Mouse (Mus musculus): ENCODE data around the gene Slc6a12.
A peak's percentile ranks its signal among the peaks of the same experiment; 100 is the strongest.

Gene Slc6a12

DNA sequence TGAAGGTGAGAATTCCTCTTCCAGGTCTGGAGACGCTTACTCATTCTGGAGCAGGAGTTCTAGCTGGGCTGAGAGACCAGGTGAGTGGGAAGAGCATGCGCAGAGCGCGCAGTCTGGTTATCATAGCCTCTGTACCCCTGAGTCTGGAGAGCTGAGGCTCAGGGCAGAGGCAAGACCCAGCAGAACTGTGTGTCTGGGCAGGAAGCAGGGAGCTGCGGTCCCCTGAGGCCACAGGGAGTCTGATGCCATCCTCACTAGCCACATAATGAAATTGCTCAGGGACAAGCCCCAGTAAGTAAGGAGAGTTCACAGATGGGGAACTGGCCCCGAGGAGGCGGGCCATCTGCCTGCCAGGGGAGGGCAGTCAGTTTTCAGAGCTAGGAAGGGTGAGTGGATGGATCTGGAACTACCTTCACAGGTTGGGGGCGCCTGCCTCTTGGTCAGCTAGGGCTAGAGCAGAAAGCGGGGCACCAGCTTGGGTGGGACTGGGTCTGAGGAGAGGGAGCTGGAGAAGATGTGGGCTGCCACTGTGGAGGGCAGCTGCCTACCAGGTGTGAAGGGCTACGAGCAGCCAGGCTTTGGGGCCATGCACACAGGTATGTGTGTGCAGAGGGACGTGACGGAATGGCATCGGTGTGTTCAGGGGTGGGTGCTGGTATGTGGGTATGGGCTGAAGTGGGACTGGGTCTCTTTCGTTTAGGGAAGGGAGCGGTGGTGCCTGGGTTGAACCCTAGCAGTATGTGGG, at the start of gene Slc6a12:
Slc6a12 (plus strand) TSS at position 51 of the 745 bp plus-strand sequence.
- DNase-seq (ENCODE audit: low read depth, low spot score): no peak

DNA sequence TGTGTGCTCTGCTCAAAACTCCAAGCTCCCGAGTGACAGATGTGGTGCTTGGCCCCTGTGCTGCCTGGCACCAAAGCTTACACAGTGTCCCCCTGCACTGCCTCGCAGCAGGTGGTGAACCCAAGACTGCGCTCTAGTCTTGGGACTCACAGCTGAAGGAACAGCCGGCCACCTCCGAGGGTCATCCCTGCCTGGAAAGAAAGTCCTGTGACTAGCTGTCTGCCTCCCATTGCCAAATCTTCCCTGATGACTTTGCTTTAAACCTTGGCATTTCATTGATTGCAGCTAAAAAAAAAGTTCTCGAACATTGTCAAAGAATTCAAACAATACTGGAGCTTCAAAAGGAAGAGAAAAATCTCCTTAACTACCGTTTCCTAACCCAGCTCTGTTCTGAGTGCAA, 43.6 kb upstream of the Slc6a12 start:
- no peak for DNase-seq (ENCODE audit: low read depth, low spot score)

DNA sequence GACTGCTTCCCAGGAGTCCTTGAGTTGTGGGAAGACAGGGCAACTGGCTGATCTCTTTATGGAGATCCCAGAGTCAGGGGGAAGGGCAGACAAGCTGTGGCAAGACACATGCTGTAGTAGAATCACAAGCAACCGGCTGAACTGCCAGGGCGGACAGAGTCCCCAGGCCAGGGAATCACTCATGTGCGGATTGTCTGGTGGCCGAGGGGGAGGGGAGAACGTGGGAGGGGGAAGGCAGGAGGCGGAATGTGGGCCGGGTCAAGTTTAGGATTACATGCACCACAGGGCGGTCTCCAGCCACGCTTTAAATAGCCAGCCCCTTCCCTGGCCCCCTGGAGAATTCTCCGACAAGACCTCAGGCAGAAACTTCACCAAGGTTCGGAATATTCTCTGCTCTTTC, 42.9 kb upstream of the Slc6a12 start, which contains the start of gene Slc6a13:
Slc6a13 (plus strand) TSS at position 274 of the 400 bp plus-strand sequence.
- DNase-seq (ENCODE audit: low read depth, low spot score): peak; percentile 36

DNA sequence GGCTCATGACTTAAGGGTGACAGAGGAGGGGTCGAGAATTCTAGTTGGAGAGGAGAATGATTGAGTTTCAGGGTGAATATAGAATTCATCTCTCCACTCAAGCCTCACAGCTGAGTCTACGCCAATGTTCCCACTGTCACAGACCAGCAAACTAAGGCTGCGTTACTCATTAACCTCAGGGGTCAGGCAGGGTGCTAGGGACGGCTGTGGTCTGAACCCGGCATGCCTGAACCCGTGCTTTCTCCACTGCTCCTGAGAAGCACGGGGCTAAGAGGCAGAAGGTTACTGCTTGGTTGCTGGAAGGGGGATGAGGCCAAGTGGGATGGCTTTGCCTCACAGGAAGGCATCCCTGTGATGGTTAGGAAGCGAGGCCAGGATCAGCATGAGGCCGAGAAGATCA, 42.4 kb upstream of the Slc6a12 start:
- DNase-seq (ENCODE audit: low read depth, low spot score): no peak

DNA sequence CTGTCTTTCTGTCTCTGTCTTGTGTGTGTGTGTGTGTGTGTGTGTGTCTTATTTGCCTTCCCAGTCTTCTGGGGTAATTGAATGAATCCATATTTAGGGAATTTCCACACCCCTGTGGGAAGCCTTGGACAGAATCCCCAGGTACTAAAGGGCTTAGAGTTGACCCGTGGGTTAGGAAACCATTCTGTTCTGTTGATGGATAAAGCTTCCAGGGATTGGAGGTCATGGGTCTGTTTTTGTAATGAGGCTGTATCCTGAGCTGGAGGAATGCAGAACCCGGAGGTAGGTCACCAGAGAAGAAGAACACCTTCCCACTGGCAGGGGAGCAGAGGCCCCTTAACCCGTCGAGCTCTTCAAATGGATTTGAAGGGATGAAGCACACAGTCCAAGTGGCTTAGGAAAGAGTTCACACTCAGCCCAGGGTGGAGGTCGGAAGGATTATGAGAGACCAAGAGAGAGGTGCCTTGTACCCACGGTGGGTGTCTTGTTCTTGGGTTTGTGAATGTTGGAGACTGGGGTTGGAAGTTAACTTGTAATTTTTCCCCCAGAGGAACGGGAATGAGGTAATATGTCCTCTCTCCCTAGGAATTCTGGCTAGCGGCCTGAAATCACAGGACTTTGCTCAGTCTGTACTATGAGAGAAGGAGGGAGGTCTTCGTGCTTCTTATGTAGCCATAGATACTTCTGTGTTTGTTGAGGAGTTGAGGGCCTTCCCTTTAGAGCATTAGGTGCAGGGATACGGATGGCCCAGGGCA, 39.2 kb upstream of the Slc6a12 start:
- DNase-seq (ENCODE audit: low read depth, low spot score): no peak

DNA sequence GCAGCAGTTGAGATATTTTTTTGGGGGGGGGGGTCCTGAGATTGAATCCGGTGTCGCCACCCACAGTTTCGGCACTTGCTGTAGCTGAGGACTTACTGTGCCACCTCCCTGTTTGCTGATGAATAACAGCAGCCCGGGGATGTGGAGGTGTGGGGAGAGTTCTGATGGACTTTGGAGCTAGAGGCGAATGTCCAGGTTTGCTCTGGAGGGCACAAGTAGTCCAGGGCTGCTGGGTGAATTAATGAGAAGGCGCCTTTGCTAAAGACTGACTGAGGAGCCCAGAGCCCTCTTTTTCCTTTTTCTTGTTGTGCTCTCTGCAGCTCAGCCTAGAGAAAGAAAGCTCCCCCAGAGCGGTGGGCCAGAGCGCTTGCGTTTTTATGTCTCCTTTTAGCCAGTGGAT, 38.2 kb upstream of the Slc6a12 start:
- DNase-seq (ENCODE audit: low read depth, low spot score): no peak

DNA sequence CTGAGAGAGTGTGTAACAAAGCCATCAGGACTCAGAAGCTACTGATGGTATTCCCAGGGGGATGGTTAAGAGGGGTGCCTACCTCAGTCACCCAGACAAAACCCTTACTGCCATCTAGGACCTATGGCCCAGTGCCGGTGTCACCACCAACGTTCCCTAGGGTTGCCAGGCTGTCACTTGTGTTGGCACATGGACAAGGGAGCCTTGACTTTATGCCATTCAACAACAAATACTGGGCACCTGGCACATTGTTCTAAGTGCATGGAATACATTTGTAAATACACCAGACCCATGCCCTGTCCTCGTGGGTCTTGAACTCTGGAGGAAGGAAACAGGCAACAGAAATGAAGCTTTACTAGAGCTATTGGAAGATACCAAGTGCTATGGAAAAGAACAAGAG, 37.3 kb upstream of the Slc6a12 start:
- DNase-seq (ENCODE audit: low read depth, low spot score): no peak

DNA sequence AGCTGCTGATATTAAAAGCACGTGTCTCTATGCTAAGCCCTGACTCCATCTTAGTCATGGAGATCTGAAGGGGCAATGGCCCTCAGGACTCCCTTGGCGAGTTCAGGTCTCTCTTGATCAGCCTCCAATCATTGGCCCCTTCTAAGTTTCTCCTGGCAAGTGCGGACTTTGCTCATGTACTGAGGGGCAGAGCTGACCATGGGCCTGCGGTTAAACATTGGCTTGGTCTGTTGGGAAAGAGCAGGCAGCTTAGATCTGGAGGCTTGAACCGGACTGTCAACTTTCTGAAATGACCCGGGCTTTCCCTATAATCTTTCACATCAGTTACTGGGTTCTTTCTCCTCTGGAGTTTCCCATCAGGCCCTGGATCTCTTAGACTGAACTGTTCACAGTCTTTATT, 31.9 kb upstream of the Slc6a12 start:
- DNase-seq (ENCODE audit: low read depth, low spot score): no peak

DNA sequence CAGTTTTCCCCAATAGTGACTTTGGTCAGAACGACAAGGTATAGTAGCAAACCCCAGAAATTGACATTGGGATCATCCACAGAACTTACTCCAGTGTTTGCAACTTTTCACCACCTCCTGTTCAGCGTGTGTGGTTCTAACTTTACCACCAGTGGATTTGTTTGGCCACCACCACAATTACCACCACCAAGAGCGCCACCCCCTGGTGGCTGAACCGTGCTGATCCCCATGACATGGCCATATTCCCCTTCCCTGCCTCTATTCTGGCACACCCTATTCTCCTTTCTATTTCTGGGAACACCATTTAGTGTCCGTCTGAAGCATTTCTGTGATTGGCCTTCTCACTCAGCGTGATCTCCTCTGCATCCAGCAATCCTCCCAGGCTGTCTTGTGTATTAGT, 23.8 kb upstream of the Slc6a12 start:
- no peak for DNase-seq (ENCODE audit: low read depth, low spot score)

DNA sequence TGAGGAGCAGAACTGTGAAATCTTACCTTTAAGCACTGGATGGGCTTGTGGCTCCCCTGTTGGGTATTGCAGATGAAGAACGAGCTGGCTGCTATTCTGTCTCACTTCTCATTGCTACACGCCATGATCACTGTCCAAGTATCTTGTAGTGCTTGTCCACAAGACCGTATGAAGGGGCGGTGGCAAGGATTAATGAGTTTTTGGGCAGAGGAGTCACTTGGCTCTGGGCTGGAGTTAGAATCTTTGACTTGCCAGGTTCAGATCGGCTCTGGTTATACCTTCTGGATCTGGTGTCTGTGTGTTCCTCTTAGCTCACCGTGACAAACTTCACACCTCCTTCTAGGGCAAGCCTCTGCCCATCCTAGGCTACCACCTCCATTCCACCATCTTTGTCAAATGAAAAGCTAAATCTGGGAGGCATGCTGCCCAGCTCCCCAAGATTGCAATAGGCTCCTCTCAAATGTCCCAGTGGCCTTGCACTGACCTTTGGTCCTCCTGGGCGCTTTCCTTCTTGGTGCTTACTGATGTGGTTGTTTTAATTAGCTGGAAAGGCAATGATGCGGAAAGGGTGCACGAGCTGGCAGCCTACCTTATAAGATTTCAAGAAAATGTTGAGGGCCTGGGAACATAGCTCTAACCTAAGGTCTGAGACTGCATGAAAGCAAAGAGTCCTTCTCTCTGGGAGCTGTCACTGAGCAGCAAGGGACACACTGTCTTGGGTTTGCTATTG, 20.3 kb upstream of the Slc6a12 start:
- no peak for DNase-seq (ENCODE audit: low read depth, low spot score)

DNA sequence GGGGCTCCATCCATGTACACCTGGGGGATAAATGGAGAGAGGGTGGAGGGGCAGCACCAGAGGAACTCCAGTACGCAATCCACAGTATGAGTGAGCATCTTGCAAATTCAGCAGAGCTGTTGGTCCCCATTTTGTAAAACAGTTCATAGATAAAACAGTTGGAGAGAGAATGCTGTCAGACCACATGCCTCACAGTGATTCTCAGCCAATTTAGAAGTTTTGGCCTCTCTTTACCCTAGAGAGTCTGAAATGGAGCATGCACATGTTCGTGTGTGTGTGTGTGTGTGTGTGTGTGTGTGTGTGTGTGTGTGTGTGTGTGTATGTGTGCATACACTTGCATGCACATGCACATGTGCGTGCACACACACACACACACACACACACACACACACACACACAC, 17.6 kb upstream of the Slc6a12 start:
- no peak for DNase-seq (ENCODE audit: low read depth, low spot score)

DNA sequence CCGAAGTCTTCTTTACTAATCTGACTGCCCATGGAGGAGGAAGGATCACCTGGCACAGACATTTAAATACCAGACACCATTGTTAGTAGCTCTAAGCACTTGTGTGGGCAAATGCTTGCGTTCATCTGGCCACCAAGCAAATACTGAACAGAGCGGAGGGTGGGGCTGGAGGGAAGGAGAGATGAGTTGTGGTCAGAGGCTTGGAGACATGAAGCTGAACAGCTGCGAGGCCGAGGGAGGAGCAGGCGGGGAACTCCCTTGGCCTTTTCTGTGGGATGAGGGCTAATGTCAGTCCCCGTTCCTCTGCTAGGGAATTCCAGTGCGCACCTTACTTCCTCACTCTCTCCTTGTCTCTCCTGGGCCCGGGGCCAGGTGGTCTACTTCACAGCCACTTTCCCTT, 17.1 kb upstream of the Slc6a12 start:
- DNase-seq (ENCODE audit: low read depth, low spot score): no peak

DNA sequence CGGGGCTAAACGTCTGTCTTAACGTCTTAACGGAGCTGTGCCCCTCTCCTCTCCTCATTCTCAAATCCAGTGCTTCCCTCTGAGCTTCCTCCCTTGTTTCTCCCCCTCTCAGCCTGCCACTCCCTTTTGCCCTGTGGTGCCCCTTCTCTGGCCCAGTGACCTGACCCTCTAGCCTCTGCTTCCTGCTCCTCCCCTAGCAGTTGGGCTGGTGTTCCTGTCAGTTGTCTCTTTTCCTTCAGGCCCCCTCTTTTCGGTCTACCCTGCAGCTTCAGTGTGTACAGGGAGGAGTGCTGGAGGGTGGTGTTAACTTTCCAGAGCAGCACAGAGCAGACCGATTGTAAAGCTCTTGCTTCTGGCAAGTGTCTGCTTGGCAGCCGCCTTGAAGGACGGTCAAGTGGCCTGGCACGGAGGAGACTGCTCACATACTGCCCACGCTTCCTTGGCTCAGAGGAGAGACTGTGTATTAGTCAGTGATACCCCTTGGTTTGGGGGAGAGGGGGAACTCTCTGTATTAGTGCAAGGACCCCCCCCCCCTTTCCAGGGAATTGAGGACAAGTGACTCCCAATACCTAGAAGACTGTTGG, 16.3 kb upstream of the Slc6a12 start:
- no peak for DNase-seq (ENCODE audit: low read depth, low spot score)

DNA sequence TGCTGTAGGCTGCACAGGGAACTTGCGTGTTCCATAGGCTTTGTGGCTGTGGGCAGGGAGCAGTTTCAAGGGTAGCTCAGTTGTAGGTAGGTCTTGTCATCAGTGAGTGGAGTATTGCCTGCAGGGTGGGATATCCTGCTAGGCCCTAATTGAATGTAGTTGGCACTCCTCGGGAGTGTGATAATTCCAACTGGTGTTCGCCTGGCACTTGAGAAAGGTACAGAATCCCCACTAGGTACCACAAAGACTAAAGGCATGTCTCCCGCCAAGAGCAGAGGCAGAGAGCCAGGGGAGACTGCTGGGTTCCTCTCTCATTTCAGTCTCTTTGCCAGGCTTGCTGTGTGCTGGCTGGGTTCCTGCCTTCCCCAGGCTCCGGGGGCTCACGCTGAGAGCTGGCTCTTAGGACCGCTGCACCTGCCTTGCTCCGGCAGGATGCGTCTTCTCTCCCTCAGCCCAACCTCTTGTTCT, 14.4 kb upstream of the Slc6a12 start:
- DNase-seq (ENCODE audit: low read depth, low spot score): no peak

DNA sequence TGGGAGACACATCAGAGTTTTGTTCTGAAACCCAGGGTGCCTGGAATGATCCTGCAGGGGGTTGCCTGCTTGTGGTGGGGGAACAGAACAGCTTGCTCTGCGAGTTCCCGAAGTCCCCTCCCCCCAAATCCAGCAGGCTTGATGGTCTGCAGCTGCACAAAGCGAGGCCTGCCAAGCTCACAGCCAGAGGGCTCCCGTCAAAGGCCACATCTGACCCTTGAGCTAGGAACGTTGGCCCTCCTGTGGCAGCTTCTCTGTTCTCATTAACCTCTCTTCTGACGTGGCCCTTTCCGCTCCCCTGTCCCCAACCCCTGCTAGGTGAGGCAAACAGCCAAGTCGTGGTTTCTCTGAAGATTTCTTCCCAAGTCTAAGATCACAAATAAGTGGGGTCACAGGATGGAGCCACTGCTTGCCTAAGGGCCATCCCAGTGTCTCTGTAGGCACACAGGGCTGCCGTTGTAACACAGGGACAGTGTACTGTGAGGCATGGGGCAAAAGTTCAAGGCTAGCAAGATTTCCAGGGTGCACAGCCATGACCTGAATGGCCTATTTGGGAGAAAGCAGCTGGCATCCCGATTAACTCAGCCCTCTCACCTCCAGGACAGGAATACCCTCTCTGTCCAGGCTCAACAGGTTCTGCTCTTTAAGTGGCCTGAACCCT, 12.9 kb upstream of the Slc6a12 start:
- DNase-seq (ENCODE audit: low read depth, low spot score): no peak

DNA sequence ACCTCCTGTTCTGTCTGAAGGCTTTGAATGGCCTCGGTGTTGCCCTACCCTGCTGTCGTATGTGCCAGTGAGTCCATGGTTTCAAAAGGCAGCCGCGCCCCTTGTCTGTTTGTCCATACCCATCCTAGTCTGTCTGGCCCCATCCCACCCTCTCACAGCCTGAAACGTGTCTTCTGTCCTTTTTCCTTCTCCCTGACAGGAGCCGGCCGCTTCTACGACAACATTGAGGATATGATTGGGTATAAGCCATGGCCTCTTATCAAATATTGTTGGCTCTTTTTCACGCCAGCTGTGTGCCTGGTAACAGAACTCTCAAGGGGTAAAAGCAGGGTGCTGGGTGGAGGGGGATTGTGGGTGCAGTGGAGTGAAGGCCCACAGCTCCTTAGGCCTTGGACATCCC, 7.0 kb upstream of the Slc6a12 start:
- no peak for DNase-seq (ENCODE audit: low read depth, low spot score)

DNA sequence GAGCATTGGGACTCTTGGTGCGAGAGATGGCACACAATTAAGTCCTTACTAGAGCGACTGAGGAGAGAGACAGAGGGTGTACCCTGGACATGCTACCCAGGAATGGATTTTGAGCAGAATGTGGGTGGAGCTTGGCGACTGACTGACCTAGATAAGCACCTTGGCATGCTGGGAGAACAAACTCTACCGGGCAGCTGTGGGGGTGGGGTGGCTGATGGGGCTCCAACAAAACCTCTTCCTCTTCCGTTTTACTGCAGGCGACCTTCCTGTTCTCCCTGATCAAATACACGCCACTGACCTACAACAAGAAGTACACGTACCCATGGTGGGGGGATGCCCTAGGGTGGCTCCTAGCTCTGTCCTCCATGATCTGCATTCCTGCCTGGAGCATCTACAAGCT, 6.3 kb upstream of the Slc6a12 start:
- no peak for DNase-seq (ENCODE audit: low read depth, low spot score)

DNA sequence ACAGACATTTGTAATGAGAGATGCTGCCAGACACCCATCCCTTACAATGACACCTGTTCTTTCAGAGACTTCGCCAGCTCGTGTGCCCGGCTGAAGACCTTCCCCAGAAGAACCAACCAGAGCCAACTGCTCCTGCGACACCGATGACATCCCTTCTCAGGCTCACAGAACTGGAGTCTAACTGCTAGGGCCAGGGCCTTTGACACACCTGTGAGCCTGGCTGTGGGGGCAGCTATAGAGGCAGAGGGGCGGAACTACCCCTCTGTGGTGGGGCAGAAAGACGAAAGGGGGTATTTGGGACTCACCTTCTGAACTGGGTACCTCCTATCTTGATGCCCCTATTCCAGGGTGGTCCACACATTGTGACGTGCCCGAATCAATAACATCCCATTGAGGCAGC, 5.6 kb upstream of the Slc6a12 start:
- DNase-seq (ENCODE audit: low read depth, low spot score): no peak

DNA sequence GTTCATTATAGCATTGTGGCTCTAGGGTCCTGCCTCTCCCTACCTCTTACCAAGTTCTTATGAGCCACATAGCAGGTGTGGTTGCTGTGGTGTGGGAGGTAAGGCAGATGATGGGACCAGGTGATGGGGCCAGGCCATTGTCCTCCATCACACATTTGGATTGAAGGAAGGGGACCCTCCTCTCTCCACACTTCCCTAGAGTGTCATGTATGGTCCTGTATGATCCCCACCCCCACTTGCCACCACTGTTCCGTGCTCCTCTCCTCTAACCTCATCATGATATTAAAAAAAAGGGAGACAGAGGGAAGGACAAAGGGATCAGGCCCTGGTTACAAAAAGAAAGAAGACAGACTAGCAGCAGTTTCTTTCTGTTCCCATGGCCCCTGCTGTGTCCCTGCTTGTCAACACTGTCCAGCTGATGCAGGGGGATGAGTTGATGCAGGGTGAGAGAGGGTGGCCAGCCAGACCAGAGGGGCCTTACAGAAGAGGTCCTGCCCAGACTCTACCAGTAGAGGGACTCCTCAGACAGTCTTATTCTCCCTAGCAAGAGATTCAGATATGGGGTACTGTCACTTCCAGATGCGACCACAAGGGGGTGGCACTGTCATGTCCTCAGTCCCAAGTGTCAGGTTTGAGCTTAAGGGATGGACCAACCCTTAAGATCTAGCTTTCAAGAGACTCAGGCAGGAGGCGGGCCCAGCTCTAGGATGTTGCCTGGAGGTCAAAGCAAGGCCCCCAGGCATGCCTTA, 4.9 kb upstream of the Slc6a12 start:
- DNase-seq (ENCODE audit: low read depth, low spot score): peak; percentile 98

DNA sequence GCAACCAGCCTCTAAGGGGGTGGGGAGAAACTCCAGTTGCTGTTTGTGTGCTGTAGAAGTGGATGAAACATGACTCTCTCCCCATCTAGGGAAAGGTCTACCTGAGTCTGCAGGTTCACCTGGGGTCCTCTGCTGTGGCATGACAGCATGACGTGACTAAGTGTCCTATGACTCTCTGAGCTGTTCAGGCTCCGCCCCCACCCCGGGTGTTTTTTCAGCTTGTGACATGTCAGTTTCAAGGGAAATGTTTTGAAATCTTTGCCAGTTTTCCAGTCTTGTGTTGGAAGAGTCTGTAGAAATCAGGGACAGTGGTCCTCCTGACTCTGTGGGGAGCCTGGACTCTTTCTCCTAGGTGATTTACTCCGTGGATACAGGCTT, 4.4 kb upstream of the Slc6a12 start:
- no peak for DNase-seq (ENCODE audit: low read depth, low spot score)

DNA sequence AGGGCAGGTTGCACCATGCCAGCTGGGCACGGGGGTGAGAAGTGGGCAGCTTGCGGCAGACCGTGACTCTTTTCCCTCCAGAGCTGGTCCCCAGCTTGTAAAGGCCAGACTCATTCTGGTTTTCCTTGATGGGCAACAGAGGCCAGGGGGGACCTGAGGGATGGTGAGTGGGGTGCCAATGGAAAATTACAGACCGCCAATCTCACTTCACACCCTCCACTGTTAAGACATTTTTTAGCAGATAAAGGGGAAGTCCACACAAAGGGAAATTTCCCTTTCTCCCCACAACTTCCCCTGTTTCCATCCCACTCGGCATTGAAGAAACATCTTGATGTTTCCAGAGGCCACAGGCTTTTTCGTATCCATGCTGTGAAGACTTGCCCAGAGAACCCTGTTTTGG, 1.2 kb upstream of the Slc6a12 start:
- DNase-seq (ENCODE audit: low read depth, low spot score): no peak

Data from ES-CJ7 (cell line).